Mouse (Mus musculus) myocyte (in vitro differentiated cells): ENCODE measurements around the gene Prkcb. TPM values are rescaled to one million over a fixed set of nuclear protein-coding genes. Genes with fewer than 3 reads are reported as not detected.

Experiments
- H3K27me3 ChIP-seq: one replicate; pipeline ENCODE4 v1.6.1; 2011; ENCODE audit not compliant: control insufficient read depth, insufficient read depth, insufficient read length
- H3K36me3 ChIP-seq: one replicate; pipeline ENCODE4 v1.6.1; 2011; ENCODE audit not compliant: control insufficient read depth, insufficient read depth
- H3K4me2 ChIP-seq: one replicate; pipeline ENCODE4 v1.6.1; 2011; ENCODE audit warnings: low read depth, control low read depth
- H3K4me3 ChIP-seq: one replicate; pipeline ENCODE4 v1.5.1; 2011; ENCODE audit warnings: mild to moderate bottlenecking, control low read depth, moderate library complexity
- H3K79me2 ChIP-seq: one replicate; pipeline ENCODE4 v1.6.1; 2011; ENCODE audit not compliant: control insufficient read depth, insufficient read depth
- H3ac ChIP-seq: one replicate; pipeline ENCODE4 v1.6.1; 2011; ENCODE audit not compliant: control insufficient read depth, insufficient read length
- CEBPB ChIP-seq: IDR thresholded peaks from 2 replicates; pipeline ENCODE4 v1.6.1; 2011; ENCODE audit warnings: mild to moderate bottlenecking, moderate library complexity; ENCODE audit not compliant: poor library complexity, insufficient read depth, severe bottlenecking
- E2F4 ChIP-seq: IDR thresholded peaks from one replicate; pipeline ENCODE4 v1.6.1; 2011; ENCODE audit warnings: mild to moderate bottlenecking, control low read depth, moderate library complexity; ENCODE audit not compliant: insufficient read depth
- MAX ChIP-seq: IDR thresholded peaks from one replicate; pipeline ENCODE4 v1.6.1; 2011; ENCODE audit warnings: low read depth, mild to moderate bottlenecking, control low read depth
- MYOD1 ChIP-seq, 3 experiments: IDR thresholded peaks; one replicate each; pipeline ENCODE4 v1.6.1; 2011; ENCODE audit warnings: control low read depth in 2 of 3, low read depth in 2 of 3, mild to moderate bottlenecking in 2 of 3, moderate library complexity in 1 of 3; ENCODE audit not compliant: insufficient read length in 2 of 3, control insufficient read depth in 1 of 3
- MYOG ChIP-seq, 3 experiments: IDR thresholded peaks; one replicate each; pipeline ENCODE4 v1.6.1; 2011; ENCODE audit warnings: control low read depth in 2 of 3, low read depth in 2 of 3, mild to moderate bottlenecking in 2 of 3; ENCODE audit not compliant: insufficient read length in 2 of 3, control insufficient read depth in 1 of 3, insufficient read depth in 1 of 3
- POLR2A ChIP-seq: IDR thresholded peaks from one replicate; pipeline ENCODE4 v1.6.1; 2011; ENCODE audit warnings: low read depth, mild to moderate bottlenecking, control low read depth, moderate library complexity; ENCODE audit not compliant: insufficient read length
- POLR2AphosphoS2 ChIP-seq: IDR thresholded peaks from one replicate; pipeline ENCODE4 v1.6.1; 2011; ENCODE audit warnings: low read depth, control low read depth; ENCODE audit not compliant: insufficient read length
- REST ChIP-seq: IDR thresholded peaks from one replicate; pipeline ENCODE4 v1.6.1; 2011; ENCODE audit warnings: mild to moderate bottlenecking, control low read depth, moderate library complexity; ENCODE audit not compliant: insufficient read depth, insufficient read length
- SRF ChIP-seq: IDR thresholded peaks from one replicate; pipeline ENCODE4 v1.6.1; 2011; ENCODE audit warnings: low read depth; ENCODE audit not compliant: control insufficient read depth, insufficient read length
- TCF12 ChIP-seq: IDR thresholded peaks from one replicate; pipeline ENCODE4 v1.6.1; 2011; ENCODE audit warnings: mild to moderate bottlenecking, control low read depth; ENCODE audit not compliant: poor library complexity, insufficient read depth, severe bottlenecking
- TCF3 ChIP-seq: IDR thresholded peaks from one replicate; pipeline ENCODE4 v1.6.1; 2011; ENCODE audit warnings: low read depth, control low read depth; ENCODE audit not compliant: insufficient read length
- USF1 ChIP-seq: IDR thresholded peaks from one replicate; pipeline ENCODE4 v1.6.1; 2011; ENCODE audit warnings: low read depth, mild to moderate bottlenecking, control low read depth, moderate library complexity
- polyA plus RNA-seq: library from polyadenylated mRNA; unstranded; fragments of >200 nt; fragmentation: generic; extraction: Trizol; gene quantifications from one replicate; pipeline ENCODE4 v1.2.1, GENCODE M21; 2012; ENCODE audit warnings: missing spikeins

The Prkcb gene
- polyA plus RNA-seq, 1 experiment, result 2.2 TPM

DNA sequence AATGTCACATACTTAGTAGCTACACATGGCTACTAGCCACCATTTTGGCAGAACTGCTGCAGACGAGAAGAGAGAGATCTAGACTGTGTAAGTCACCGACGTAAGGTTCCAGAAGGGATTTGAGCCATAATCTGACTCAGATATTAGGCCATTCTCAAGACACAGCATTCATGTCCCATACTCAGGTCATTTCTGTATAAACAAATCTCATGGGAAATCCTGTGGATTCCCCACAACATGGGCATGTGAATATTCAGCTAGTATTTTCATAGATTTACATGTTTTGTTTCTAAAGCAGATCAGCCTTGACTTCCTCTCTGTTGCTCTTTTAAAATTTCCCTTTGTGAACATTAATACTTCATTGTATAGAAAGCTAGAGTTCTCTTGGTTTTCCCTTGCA lies 39.4 kb downstream of the Prkcb start:
- TF ChIP-seq POLR2A (no peak), TCF12 (no peak), MYOG (IDR thresholded peaks at IDR 0.05; ENCODE audit: control insufficient read depth in 1 of 3, insufficient read depth in 1 of 3, insufficient read length in 2 of 3, low read depth in 2 of 3) (no peak), TCF3 (no peak), POLR2AphosphoS2 (no peak)
- no peaks in the 10 kb centered on the region for H3K27me3 ChIP-seq
- no peak overlapping the region for H3ac ChIP-seq
- no peak overlapping the region for H3K4me2 ChIP-seq
- no peak overlapping the region for H3K4me3 ChIP-seq
- H3K79me2 ChIP-seq, result no peaks in the 10 kb centered on the region
- H3K36me3 ChIP-seq, result no peaks in the 10 kb centered on the region

DNA sequence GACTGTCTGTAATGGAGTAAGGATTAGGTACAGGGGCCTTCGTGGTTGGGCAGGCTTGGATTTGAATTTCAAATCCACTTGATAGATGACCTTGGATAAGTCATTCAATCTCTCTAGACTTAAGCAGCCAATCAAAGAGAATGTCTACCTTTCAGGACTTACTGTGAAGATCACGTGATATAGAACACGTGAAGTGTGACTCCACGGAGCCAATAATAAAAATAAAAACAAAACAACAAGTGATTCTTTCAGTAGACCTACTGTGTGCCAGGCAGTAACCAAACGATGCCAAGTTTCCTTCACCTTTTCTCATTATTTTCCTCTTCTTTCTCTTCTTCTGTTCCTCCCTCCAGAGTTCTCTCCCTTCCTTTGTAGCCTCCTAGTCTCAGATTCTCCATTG lies 39.9 kb downstream of the Prkcb start:
- no peaks in the 10 kb centered on the region for H3K27me3 ChIP-seq
- no peak overlapping the region for H3K4me3 ChIP-seq
- no peaks in the 10 kb centered on the region for H3K36me3 ChIP-seq
- no peak overlapping the region for H3ac ChIP-seq
- no peak overlapping the region for H3K4me2 ChIP-seq
- H3K79me2 ChIP-seq, result no peaks in the 10 kb centered on the region
- TF ChIP-seq E2F4, result no peak
- TF ChIP-seq CEBPB, result no peak
- TF ChIP-seq MYOG (IDR thresholded peaks at IDR 0.05; ENCODE audit: control insufficient read depth in 1 of 3, insufficient read depth in 1 of 3, insufficient read length in 2 of 3, low read depth in 2 of 3), result no peak
- TF ChIP-seq TCF3, result no peak
- TF ChIP-seq TCF12, result no peak
- no peak for TF ChIP-seq USF1
- TF ChIP-seq POLR2AphosphoS2, result no peak
- TF ChIP-seq POLR2A, result no peak
- no peak for TF ChIP-seq MYOD1 (IDR thresholded peaks at IDR 0.05; ENCODE audit: control insufficient read depth in 1 of 3, insufficient read length in 2 of 3, low read depth in 2 of 3)
- no peak for TF ChIP-seq REST
- no peak for TF ChIP-seq SRF
- TF ChIP-seq MAX, result no peak

DNA sequence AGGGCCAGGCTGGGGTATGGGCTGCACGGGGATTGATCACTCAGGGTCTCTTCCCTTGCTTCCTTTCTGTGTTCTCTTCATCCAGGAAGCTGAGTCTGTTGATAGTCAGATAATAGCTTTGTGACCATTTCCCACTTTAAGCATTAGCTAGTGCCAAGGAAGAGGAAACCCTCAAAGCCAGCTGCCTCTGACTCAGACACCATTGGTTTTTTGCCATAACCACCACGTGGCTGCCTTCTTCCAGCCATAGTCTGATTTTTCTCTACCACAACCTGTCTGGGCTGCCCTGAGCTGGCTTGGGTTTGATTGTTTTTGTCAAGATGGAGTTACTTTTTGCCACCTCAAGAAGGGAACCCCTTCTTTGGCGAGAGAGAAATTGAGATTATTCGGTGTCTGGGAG lies 41.0 kb downstream of the Prkcb start:
- Histone ChIP-seq H3K4me2 (peak overlapping the region; percentile 12), H3K36me3 (no peaks in the 10 kb centered on the region), H3ac (no peak overlapping the region), H3K4me3 (no peak overlapping the region), H3K79me2 (no peaks in the 10 kb centered on the region), H3K27me3 (no peaks in the 10 kb centered on the region)
- TF ChIP-seq MYOD1 (IDR thresholded peaks at IDR 0.05; ENCODE audit: control insufficient read depth in 1 of 3, insufficient read length in 2 of 3, low read depth in 2 of 3) (peak in 2 of 3 experiments; percentile 48 to 66), POLR2A (no peak), REST (no peak), CEBPB (no peak), TCF3 (no peak), MYOG (IDR thresholded peaks at IDR 0.05; ENCODE audit: control insufficient read depth in 1 of 3, insufficient read depth in 1 of 3, insufficient read length in 2 of 3, low read depth in 2 of 3) (peak in 1 of 3 experiments; percentile 9), USF1 (peak; percentile 86), POLR2AphosphoS2 (no peak), TCF12 (no peak), MAX (peak; percentile 53), E2F4 (no peak), SRF (no peak)

DNA sequence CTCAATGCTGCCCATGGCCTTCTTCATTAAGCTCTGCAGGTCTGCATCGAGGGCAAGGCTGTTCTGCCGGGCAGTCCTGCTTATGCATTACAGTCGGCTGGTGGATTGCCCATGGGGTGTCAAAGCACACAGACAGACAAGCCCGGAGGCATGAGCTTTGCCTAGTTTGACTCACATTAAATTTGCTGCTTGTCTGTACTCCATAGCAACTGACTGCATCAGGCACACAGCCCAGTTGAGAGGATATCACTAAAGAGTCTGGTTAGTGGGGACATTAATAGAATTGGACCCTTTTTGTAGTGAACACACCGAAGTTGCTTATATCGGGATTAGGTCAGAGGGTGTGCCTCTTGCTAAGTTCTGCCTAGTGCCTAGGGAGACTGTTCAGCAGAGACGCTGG lies 45.1 kb downstream of the Prkcb start:
- Histone ChIP-seq H3K4me2 (no peak overlapping the region), H3ac (no peak overlapping the region), H3K27me3 (no peaks in the 10 kb centered on the region), H3K79me2 (no peaks in the 10 kb centered on the region), H3K36me3 (no peaks in the 10 kb centered on the region), H3K4me3 (no peak overlapping the region)
- TF ChIP-seq SRF (no peak), TCF12 (no peak), MYOG (IDR thresholded peaks at IDR 0.05; ENCODE audit: control insufficient read depth in 1 of 3, insufficient read depth in 1 of 3, insufficient read length in 2 of 3, low read depth in 2 of 3) (no peak), MAX (no peak), REST (no peak), TCF3 (no peak), POLR2AphosphoS2 (no peak), MYOD1 (IDR thresholded peaks at IDR 0.05; ENCODE audit: control insufficient read depth in 1 of 3, insufficient read length in 2 of 3, low read depth in 2 of 3) (no peak), CEBPB (no peak)

DNA sequence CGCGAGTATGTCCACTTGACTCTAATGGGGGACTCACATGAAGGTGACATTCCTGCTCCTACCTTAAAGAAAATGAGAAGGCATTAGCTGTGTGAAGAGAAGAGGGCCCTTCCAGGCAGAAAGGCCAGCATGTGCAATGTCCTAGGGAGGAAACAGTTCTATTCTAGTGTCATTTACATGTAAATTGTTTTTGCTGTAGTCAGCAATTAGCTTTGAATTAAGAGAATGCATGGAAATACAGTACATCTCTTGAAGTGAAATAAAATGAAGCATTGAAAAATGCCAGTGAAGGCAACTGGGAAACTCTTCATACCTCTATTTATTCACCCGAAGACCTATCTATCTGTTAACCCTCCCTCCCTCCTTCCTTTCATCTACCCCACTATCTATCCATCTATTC lies 48.8 kb downstream of the Prkcb start:
- H3ac ChIP-seq, result no peak overlapping the region
- TF ChIP-seq POLR2AphosphoS2, result no peak
- TF ChIP-seq CEBPB, result no peak
- no peak for TF ChIP-seq E2F4
- TF ChIP-seq POLR2A, result no peak
- no peak for TF ChIP-seq USF1
- no peak for TF ChIP-seq REST
- TF ChIP-seq TCF12, result no peak
- no peak for TF ChIP-seq MAX
- TF ChIP-seq MYOG (IDR thresholded peaks at IDR 0.05; ENCODE audit: control insufficient read depth in 1 of 3, insufficient read depth in 1 of 3, insufficient read length in 2 of 3, low read depth in 2 of 3), result no peak
- no peak for TF ChIP-seq MYOD1 (IDR thresholded peaks at IDR 0.05; ENCODE audit: control insufficient read depth in 1 of 3, insufficient read length in 2 of 3, low read depth in 2 of 3)
- no peak for TF ChIP-seq SRF
- TF ChIP-seq TCF3, result no peak
- no peaks in the 10 kb centered on the region for H3K36me3 ChIP-seq
- no peaks in the 10 kb centered on the region for H3K27me3 ChIP-seq
- H3K79me2 ChIP-seq, result no peaks in the 10 kb centered on the region
- no peak overlapping the region for H3K4me2 ChIP-seq
- H3K4me3 ChIP-seq, result no peak overlapping the region
